Mouse (Mus musculus): ENCODE results near the gene Gprin2. TPM values are rescaled to one million over a fixed set of nuclear protein-coding genes. Genes with fewer than 3 reads are reported as not detected.

The Gprin2 gene
- polyA plus RNA-seq, 1 experiment: 1.1 TPM

DNA sequence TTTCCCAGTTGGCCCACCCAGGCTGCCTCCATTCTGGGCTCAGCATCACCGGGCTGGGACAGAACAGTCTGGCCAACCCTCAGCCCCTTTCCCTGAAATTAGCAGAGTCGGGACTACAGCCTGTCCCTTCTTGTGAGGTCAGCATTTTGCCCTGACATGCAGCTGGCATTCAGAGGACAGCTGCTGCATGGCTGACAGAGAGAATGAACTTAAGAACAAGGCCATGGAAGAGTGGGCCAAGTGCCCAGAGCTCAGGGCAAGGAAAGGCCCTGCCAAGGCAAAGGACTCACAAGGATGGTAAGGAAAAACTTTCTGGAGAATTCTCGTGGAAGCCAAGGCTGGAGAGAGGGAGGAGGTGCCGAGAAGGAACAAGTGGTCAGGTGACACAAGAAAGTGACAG, 4.7 kb downstream of the Gprin2 start:
- TF ChIP-seq POLR2A (IDR thresholded peaks at IDR 0.05; ENCODE audit: insufficient read depth, low read length) (no peak), CTCF (IDR thresholded peaks at IDR 0.05; ENCODE audit: low read depth, low read length) (no peak), EP300 (IDR thresholded peaks at IDR 0.05; ENCODE audit: insufficient read depth, low read depth, low read length) (no peak)
- Histone ChIP-seq H3K9me3 (replicated peaks; ENCODE audit: control insufficient read depth, insufficient read depth, low read length, poor library complexity, severe bottlenecking) (no peaks in the 10 kb centered on the region), H3K9ac (ENCODE audit: low read depth, poor library complexity, severe bottlenecking) (no peak overlapping the region), H3K4me3 (ENCODE audit: low read depth, low read length) (no peak overlapping the region), H3K36me3 (ENCODE audit: control insufficient read depth, insufficient read depth, low read length, poor library complexity, severe bottlenecking) (no peaks in the 10 kb centered on the region), H3K27me3 (ENCODE audit: control insufficient read depth, insufficient read depth, low read length, poor library complexity, severe bottlenecking) (no peaks in the 10 kb centered on the region), H3K4me1 (ENCODE audit: control insufficient read depth, insufficient read depth, low read length) (no peaks in the 10 kb centered on the region), H3K27ac (ENCODE audit: insufficient read depth, low read length) (no peak overlapping the region)

DNA sequence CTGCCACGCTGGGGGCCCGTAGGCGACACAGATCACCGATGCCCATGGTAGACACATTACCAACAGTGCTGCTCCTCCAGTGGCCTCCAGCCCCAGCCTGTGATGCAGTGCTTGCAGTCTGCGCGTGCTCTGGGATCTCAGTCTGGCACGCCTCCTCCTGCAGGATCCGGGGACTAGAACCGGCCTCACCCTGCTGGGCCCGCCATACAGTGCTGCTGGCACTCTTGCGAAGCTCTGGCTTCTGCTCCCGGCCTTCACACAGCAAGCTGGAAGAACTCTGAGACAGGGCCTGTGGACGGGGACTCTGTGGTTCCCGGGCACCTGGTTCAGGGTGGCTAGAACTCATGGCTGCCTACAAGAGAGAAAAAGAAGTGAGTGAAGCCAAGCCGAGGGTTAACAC, 6.0 kb downstream of the Gprin2 start:
- H3K27ac ChIP-seq (ENCODE audit: insufficient read depth, low read length): no peak overlapping the region
- no peaks in the 10 kb centered on the region for H3K9me3 ChIP-seq (replicated peaks; ENCODE audit: control insufficient read depth, insufficient read depth, low read length, poor library complexity, severe bottlenecking)
- no peak overlapping the region for H3K4me3 ChIP-seq (ENCODE audit: low read depth, low read length)
- peaks cover 3% of the 10 kb centered on the region for H3K4me1 ChIP-seq (ENCODE audit: control insufficient read depth, insufficient read depth, low read length)
- H3K9ac ChIP-seq (ENCODE audit: low read depth, poor library complexity, severe bottlenecking): no peak overlapping the region
- H3K36me3 ChIP-seq (ENCODE audit: control insufficient read depth, insufficient read depth, low read length, poor library complexity, severe bottlenecking): no peaks in the 10 kb centered on the region
- H3K27me3 ChIP-seq (ENCODE audit: control insufficient read depth, insufficient read depth, low read length, poor library complexity, severe bottlenecking): no peaks in the 10 kb centered on the region
- no peak for TF ChIP-seq EP300 (IDR thresholded peaks at IDR 0.05; ENCODE audit: insufficient read depth, low read depth, low read length)
- TF ChIP-seq CTCF (IDR thresholded peaks at IDR 0.05; ENCODE audit: low read depth, low read length): no peak
- TF ChIP-seq POLR2A (IDR thresholded peaks at IDR 0.05; ENCODE audit: insufficient read depth, low read length): no peak

DNA sequence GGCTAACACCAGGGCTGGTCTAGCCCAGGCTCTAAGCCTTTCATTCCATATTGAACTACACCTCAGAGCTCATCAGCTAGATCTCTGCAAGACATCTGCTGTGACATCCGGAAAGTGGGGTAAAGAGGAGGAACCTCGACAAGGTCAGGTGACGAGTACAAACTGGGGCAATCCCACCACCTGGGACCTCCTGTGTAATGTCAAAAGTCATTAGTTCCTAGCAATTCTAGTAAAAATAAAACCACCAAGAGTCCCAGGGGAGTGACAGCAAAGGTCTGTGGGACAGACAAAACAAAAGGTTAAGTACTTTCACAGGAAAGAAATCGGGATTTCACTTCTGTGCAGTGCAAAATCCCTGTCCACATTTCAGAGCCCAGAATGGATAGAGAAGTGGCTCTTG, 7.6 kb downstream of the Gprin2 start:
- Histone ChIP-seq H3K9ac (ENCODE audit: low read depth, poor library complexity, severe bottlenecking) (no peak overlapping the region), H3K4me3 (ENCODE audit: low read depth, low read length) (no peak overlapping the region), H3K9me3 (replicated peaks; ENCODE audit: control insufficient read depth, insufficient read depth, low read length, poor library complexity, severe bottlenecking) (no peaks in the 10 kb centered on the region), H3K27me3 (ENCODE audit: control insufficient read depth, insufficient read depth, low read length, poor library complexity, severe bottlenecking) (no peaks in the 10 kb centered on the region), H3K27ac (ENCODE audit: insufficient read depth, low read length) (no peak overlapping the region), H3K36me3 (ENCODE audit: control insufficient read depth, insufficient read depth, low read length, poor library complexity, severe bottlenecking) (no peaks in the 10 kb centered on the region), H3K4me1 (ENCODE audit: control insufficient read depth, insufficient read depth, low read length) (peaks cover 4% of the 10 kb centered on the region)
- TF ChIP-seq EP300 (IDR thresholded peaks at IDR 0.05; ENCODE audit: insufficient read depth, low read depth, low read length) (no peak), CTCF (IDR thresholded peaks at IDR 0.05; ENCODE audit: low read depth, low read length) (no peak), POLR2A (IDR thresholded peaks at IDR 0.05; ENCODE audit: insufficient read depth, low read length) (no peak)

DNA sequence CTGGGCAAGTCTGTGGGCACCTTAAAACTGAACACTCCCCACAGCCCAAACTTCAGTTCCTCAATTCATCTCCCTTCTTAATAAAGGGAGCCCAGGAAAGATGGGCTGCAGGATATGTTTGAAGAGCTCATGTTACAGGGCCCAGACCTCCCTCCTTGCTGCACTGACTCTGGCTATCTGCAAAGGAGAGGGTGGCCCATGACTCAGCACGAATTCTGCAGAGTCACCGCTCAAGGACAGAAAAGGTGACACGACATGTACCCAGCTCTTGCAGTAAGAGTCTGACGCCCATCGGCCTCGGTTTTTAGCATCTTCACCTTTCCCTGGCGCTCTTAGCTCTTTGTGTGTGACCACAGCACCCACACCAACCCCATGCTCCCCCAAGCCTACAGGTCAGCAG, 11.1 kb downstream of the Gprin2 start:
- TF ChIP-seq CTCF (IDR thresholded peaks at IDR 0.05; ENCODE audit: low read depth, low read length) (no peak), EP300 (IDR thresholded peaks at IDR 0.05; ENCODE audit: insufficient read depth, low read depth, low read length) (peak; percentile 83)
- Histone ChIP-seq H3K9me3 (replicated peaks; ENCODE audit: control insufficient read depth, insufficient read depth, low read length, poor library complexity, severe bottlenecking) (no peaks in the 10 kb centered on the region), H3K9ac (ENCODE audit: low read depth, poor library complexity, severe bottlenecking) (no peak overlapping the region), H3K36me3 (ENCODE audit: control insufficient read depth, insufficient read depth, low read length, poor library complexity, severe bottlenecking) (no peaks in the 10 kb centered on the region), H3K4me1 (ENCODE audit: control insufficient read depth, insufficient read depth, low read length) (peaks cover 4% of the 10 kb centered on the region), H3K27ac (ENCODE audit: insufficient read depth, low read length) (no peak overlapping the region), H3K27me3 (ENCODE audit: control insufficient read depth, insufficient read depth, low read length, poor library complexity, severe bottlenecking) (no peaks in the 10 kb centered on the region), H3K4me3 (ENCODE audit: low read depth, low read length) (no peak overlapping the region)

DNA sequence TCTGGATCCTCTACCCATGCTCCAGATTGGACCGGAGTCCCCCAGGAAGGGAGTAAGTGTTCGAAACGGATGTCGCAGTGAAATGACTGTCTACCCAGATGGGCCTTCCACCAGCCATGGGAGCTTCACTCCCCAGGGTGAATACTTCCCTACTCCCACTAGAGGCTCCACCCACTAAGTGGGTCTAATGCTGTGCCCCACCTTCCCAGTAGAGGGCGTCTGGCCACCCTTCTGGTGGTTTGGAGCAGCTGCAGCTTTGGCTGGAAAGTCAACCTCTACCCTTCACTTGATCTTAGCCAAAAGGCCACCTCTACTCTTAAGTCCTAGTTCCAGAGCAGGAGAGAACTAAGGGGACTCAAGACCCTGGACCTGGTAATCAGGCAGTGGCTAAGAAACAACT, 12.8 kb downstream of the Gprin2 start:
- Histone ChIP-seq H3K9me3 (replicated peaks; ENCODE audit: control insufficient read depth, insufficient read depth, low read length, poor library complexity, severe bottlenecking) (no peaks in the 10 kb centered on the region), H3K4me1 (ENCODE audit: control insufficient read depth, insufficient read depth, low read length) (peaks cover 4% of the 10 kb centered on the region), H3K27ac (ENCODE audit: insufficient read depth, low read length) (no peak overlapping the region), H3K27me3 (ENCODE audit: control insufficient read depth, insufficient read depth, low read length, poor library complexity, severe bottlenecking) (no peaks in the 10 kb centered on the region), H3K36me3 (ENCODE audit: control insufficient read depth, insufficient read depth, low read length, poor library complexity, severe bottlenecking) (no peaks in the 10 kb centered on the region), H3K4me3 (ENCODE audit: low read depth, low read length) (no peak overlapping the region), H3K9ac (ENCODE audit: low read depth, poor library complexity, severe bottlenecking) (no peak overlapping the region)
- no peak for TF ChIP-seq EP300 (IDR thresholded peaks at IDR 0.05; ENCODE audit: insufficient read depth, low read depth, low read length)
- TF ChIP-seq CTCF (IDR thresholded peaks at IDR 0.05; ENCODE audit: low read depth, low read length): peak; percentile 88

DNA sequence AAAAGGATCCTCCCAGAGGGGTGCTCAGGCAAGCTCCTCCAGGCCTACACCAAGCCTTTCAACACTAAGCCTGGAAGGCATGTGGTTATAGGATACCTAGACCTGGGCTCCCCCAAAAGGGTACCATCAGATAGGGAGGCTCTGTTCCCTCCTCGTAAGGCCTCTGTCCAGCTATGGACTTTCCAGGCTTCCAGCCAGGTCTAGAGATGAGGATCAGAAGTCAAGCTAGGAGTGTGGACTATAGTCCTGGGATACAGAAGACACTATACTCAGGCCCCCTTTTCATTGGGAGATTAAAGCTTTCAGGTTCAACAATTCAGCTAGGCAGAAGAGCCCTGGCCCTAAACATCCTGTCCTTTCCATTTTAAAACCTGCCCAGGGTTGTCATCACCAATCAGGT, 18.4 kb downstream of the Gprin2 start:
- Histone ChIP-seq H3K27me3 (ENCODE audit: control insufficient read depth, insufficient read depth, low read length, poor library complexity, severe bottlenecking) (no peaks in the 10 kb centered on the region), H3K9me3 (replicated peaks; ENCODE audit: control insufficient read depth, insufficient read depth, low read length, poor library complexity, severe bottlenecking) (no peaks in the 10 kb centered on the region; the same call in 1 of the 2 replicates), H3K9ac (ENCODE audit: low read depth, poor library complexity, severe bottlenecking) (no peak overlapping the region), H3K4me1 (ENCODE audit: control insufficient read depth, insufficient read depth, low read length) (no peaks in the 10 kb centered on the region), H3K27ac (ENCODE audit: insufficient read depth, low read length) (no peak overlapping the region), H3K4me3 (ENCODE audit: low read depth, low read length) (no peak overlapping the region), H3K36me3 (ENCODE audit: control insufficient read depth, insufficient read depth, low read length, poor library complexity, severe bottlenecking) (no peaks in the 10 kb centered on the region)
- TF ChIP-seq POLR2A (IDR thresholded peaks at IDR 0.05; ENCODE audit: insufficient read depth, low read length) (no peak), EP300 (IDR thresholded peaks at IDR 0.05; ENCODE audit: insufficient read depth, low read depth, low read length) (no peak)
